Mouse (Mus musculus) intestine, embryonic 16.5 days (tissue): ENCODE measurements around the gene Adm. TPM values are rescaled to one million over a fixed set of nuclear protein-coding genes. Genes with fewer than 3 reads are reported as not detected.

ENCODE experiments used
- ATAC-seq: fragments of 200-750 bp; cut with Nextera tagmentation; 2 replicates; pipeline ENCODE4 v1.8.0; 2017; ENCODE audit warnings: moderate TSS enrichment, moderate library complexity
- H3K27ac ChIP-seq: fragments of 300-500 bp; sonication (generic); 2 replicates; pipeline ENCODE4 v1.5.1; 2014; ENCODE audit warnings: mild to moderate bottlenecking, low read length
- H3K27me3 ChIP-seq: fragments of 300-500 bp; sonication (generic); replicated peaks from 2 replicates; pipeline ENCODE4 v1.6.1; 2014; ENCODE audit warnings: low read length, control low read depth, mixed read lengths; ENCODE audit not compliant: control insufficient read depth, insufficient read depth
- H3K36me3 ChIP-seq: fragments of 300-500 bp; sonication (generic); 2 replicates; pipeline ENCODE4 v1.6.1; 2014; ENCODE audit warnings: low read length, control low read depth; ENCODE audit not compliant: control insufficient read depth, insufficient read depth
- H3K4me1 ChIP-seq: fragments of 300-500 bp; sonication (generic); 2 replicates; pipeline ENCODE4 v1.6.1; 2014; ENCODE audit warnings: low read length, control low read depth, mixed read lengths; ENCODE audit not compliant: control insufficient read depth, insufficient read depth
- H3K4me2 ChIP-seq: fragments of 300-500 bp; sonication (generic); 2 replicates; pipeline ENCODE4 v1.6.1; 2014; ENCODE audit warnings: low read depth, low read length, control low read depth
- H3K4me3 ChIP-seq: fragments of 300-500 bp; sonication (generic); 2 replicates; pipeline ENCODE4 v1.5.1; 2014; ENCODE audit warnings: mild to moderate bottlenecking, low read length
- H3K9ac ChIP-seq: fragments of 300-500 bp; sonication (generic); 2 replicates; pipeline ENCODE4 v1.6.1; 2014; ENCODE audit warnings: low read depth, low read length
- H3K9me3 ChIP-seq: fragments of 300-500 bp; sonication (generic); 2 replicates; pipeline ENCODE4 v1.6.1; 2016; ENCODE audit warnings: low read length, control low read depth; ENCODE audit not compliant: control insufficient read depth
- WGBS: fragments of 180-500 bp; shearing (Covaris S2); extraction: QIAGEN DNeasy Blood & Tissue Kit; methylation state at CpG from one replicate; pipeline ENCODE4 v1.1.7; 2014; 5-methylcytosine and 5-hydroxymethylcytosine counted together
- polyA plus RNA-seq: library from polyadenylated mRNA; unstranded; fragments of >200 nt; fragmentation: Nextera tagmentation; extraction: Ambion mirVana; gene quantifications from 2 replicates; pipeline ENCODE4 v1.2.1, GENCODE M21; 2015

Adm gene
- polyA plus RNA-seq, 1 experiment from 2014 or later, result 5.8 TPM

- H3K4me2 ChIP-seq, result peak overlapping the region; percentile 74
Observed at GRCm38 (mm10) chr7:110613381-110614132, 13.9 kb upstream of the Adm start.

GRCm38 (mm10) chr7:110614133-110615063 is 13.1 kb upstream of the Adm start, which contains the start of gene Sbf2:
Sbf2 (minus strand) TSS chr7:110614922.
- Histone ChIP-seq H3K4me2 (peak within 1 kb of the TSS; percentile 79), H3K27me3 (no peaks in the 10 kb centered on the region), H3K9ac (peak within 1 kb of the TSS; percentile 95), H3K9me3 (no peaks in the 10 kb centered on the region), H3K36me3 (no peaks in the 10 kb centered on the region), H3K27ac (peak within 1 kb of the TSS; percentile 100), H3K4me1 (peaks cover 27% of the 10 kb centered on the region), H3K4me3 (peak within 1 kb of the TSS; percentile 91)
- under 1% methylated on average over 105 of the region's 127 CpGs for WGBS
- ATAC-seq, result peak; percentile 91

More at GRCm38 (mm10) chr7:110613381-110614132, 13.9 kb upstream of the Adm start:
- Histone ChIP-seq H3K36me3 (no peaks in the 10 kb centered on the region), H3K9me3 (no peaks in the 10 kb centered on the region), H3K4me3 (peak overlapping the region; percentile 91), H3K27ac (peak overlapping the region; percentile 100), H3K9ac (peak overlapping the region; percentile 95), H3K4me1 (peaks cover 21% of the 10 kb centered on the region), H3K27me3 (no peaks in the 10 kb centered on the region)
- 5% methylated on average over 17 of the region's 17 CpGs for WGBS
- ATAC-seq, result peak; percentile 0; the same call in 1 of the 2 replicates

GRCm38 (mm10) chr7:110615151-110615631 is 12.3 kb upstream of the Adm start:
- peaks cover 30% of the 10 kb centered on the region for H3K4me1 ChIP-seq
- peak overlapping the region; percentile 79 for H3K4me2 ChIP-seq
- H3K9me3 ChIP-seq, result no peaks in the 10 kb centered on the region
- no peaks in the 10 kb centered on the region for H3K36me3 ChIP-seq
- H3K27ac ChIP-seq, result peak overlapping the region; percentile 100
- WGBS, result under 1% methylated on average over 20 of the region's 20 CpGs
- peak overlapping the region; percentile 91 for H3K4me3 ChIP-seq
- peak; percentile 47 for ATAC-seq
- H3K9ac ChIP-seq, result peak overlapping the region; percentile 95
- H3K27me3 ChIP-seq, result no peaks in the 10 kb centered on the region

- peaks cover 30% of the 10 kb centered on the region for H3K4me1 ChIP-seq
- H3K4me2 ChIP-seq, result peak overlapping the region; percentile 79
- peak overlapping the region; percentile 100 for H3K27ac ChIP-seq
- no peaks in the 10 kb centered on the region for H3K36me3 ChIP-seq
- 12% methylated on average over 11 of the region's 11 CpGs for WGBS
- peak overlapping the region; percentile 91; the same call in 1 of the 2 replicates for H3K4me3 ChIP-seq
- peak; percentile 73 for ATAC-seq
- no peak overlapping the region for H3K9ac ChIP-seq
- H3K27me3 ChIP-seq, result no peaks in the 10 kb centered on the region
- H3K9me3 ChIP-seq, result no peaks in the 10 kb centered on the region
Observed at GRCm38 (mm10) chr7:110615792-110616191, 11.7 kb upstream of the Adm start.

GRCm38 (mm10) chr7:110619086-110619611 is 8.3 kb upstream of the Adm start:
- Histone ChIP-seq H3K4me2 (no peak overlapping the region), H3K4me3 (no peak overlapping the region), H3K27ac (no peak overlapping the region), H3K9me3 (no peaks in the 10 kb centered on the region), H3K36me3 (no peaks in the 10 kb centered on the region), H3K9ac (0 out of 2 replicates have a peak overlapping the region, but pooled peaks have one; percentile 24), H3K27me3 (no peaks in the 10 kb centered on the region), H3K4me1 (peaks cover 16% of the 10 kb centered on the region)
- 25% methylated on average over 9 of the region's 9 CpGs for WGBS
- no peak for ATAC-seq

GRCm38 (mm10) chr7:110624067-110624466 is 3.4 kb upstream of the Adm start:
- ATAC-seq, result no peak
- no peak overlapping the region for H3K4me3 ChIP-seq

GRCm38 (mm10) chr7:110624961-110625360 is 2.5 kb upstream of the Adm start:
- Histone ChIP-seq H3K4me3 (no peak overlapping the region), H3K9ac (no peak overlapping the region), H3K4me2 (no peak overlapping the region), H3K9me3 (no peaks in the 10 kb centered on the region), H3K27me3 (peaks cover 13% of the 10 kb centered on the region; the same call in 1 of the 2 replicates), H3K36me3 (no peaks in the 10 kb centered on the region), H3K27ac (no peak overlapping the region), H3K4me1 (peaks cover 31% of the 10 kb centered on the region)
- no peak for ATAC-seq
- 91% methylated on average over 13 of the region's 13 CpGs for WGBS

More at GRCm38 (mm10) chr7:110624067-110624466, 3.4 kb upstream of the Adm start:
- peaks cover 34% of the 10 kb centered on the region for H3K4me1 ChIP-seq
- H3K27ac ChIP-seq, result no peak overlapping the region
- H3K36me3 ChIP-seq, result no peaks in the 10 kb centered on the region
- peaks cover 11% of the 10 kb centered on the region; the same call in 1 of the 2 replicates for H3K27me3 ChIP-seq
- 60% methylated on average over 2 of the region's 2 CpGs for WGBS
- no peak overlapping the region for H3K9ac ChIP-seq
- H3K4me2 ChIP-seq, result no peak overlapping the region
- H3K9me3 ChIP-seq, result no peaks in the 10 kb centered on the region

- H3K4me3 ChIP-seq, result peak overlapping the region; percentile 33
- peaks cover 31% of the 10 kb centered on the region for H3K4me1 ChIP-seq
- H3K27ac ChIP-seq, result no peak overlapping the region
- H3K9me3 ChIP-seq, result no peaks in the 10 kb centered on the region
- 0 out of 2 replicates have a peak overlapping the region, but pooled peaks have one; percentile 45 for H3K9ac ChIP-seq
- 72% methylated on average over 10 of the region's 10 CpGs for WGBS
- no peaks in the 10 kb centered on the region for H3K36me3 ChIP-seq
- ATAC-seq, result no peak
- H3K27me3 ChIP-seq, result peaks cover 13% of the 10 kb centered on the region; the same call in 1 of the 2 replicates
- H3K4me2 ChIP-seq, result no peak overlapping the region
Observed at GRCm38 (mm10) chr7:110625489-110625888, 2.0 kb upstream of the Adm start.
